Mouse (Mus musculus) adipose tissue, adult 10 weeks (tissue): ENCODE results near the gene Grk1. TPM values are rescaled to one million over a fixed set of nuclear protein-coding genes. Genes with fewer than 3 reads are reported as not detected.

Experiments
- polyA plus RNA-seq: library from polyadenylated mRNA; stranded (reverse); fragments of 350-450 nt; fragmentation: Illumina TruSeq; extraction: RNeasy Lipid Tissue Mini Kit (QIAGEN cat#74804); gene quantifications from one replicate; pipeline ENCODE4 v1.2.3, GENCODE M21; 2014; ENCODE audit warnings: low read depth, low replicate concordance

Grk1 gene
- 0.04 TPM for polyA plus RNA-seq

DNA sequence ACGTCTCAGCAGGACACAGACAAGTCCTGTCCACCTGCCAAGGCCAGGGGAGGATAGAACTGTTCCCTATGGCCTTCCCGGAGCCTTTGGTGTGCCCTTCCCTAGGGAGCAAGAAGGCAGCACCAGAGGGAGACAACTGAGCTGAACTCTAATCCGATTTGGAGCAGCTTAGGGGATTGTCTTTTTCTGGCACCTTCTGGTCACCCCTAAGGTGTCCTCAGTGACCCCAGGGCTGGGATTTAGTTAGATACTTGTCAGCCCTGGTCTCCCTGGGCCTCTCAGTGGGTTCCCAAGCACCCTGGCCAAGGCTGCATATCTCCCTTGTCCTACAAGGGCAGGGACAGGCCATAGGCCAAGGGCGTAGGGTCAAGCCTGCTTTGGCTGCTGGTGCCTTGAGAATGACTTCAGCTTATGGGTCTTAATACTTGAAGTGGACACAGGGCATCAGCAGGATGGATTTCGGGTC lies at the start of gene Grk1:
Grk1 (plus strand) TSS at position 416 of the 466 bp plus-strand sequence.

DNA sequence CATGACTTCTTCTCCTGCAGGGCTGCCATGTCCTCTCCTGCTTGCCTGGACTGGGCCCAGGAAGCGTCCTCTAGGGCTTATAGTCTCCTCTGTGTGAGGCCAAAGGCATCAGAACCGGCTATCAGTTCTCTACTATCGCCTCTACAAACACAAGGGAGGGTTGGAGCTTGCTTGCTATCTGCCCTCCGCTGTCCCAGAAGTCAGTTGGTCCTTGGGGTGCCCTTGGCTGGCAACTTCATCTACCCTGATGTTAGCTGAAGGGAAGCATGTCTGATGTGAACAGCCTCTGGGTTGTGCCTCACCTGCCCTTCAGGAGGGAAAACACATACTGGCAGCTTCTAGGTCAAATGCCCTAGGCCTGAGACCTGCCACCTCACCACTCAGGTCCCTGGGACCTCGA lies 8.2 kb upstream of the Grk1 start, which contains the start of gene Atp4b:
Atp4b (minus strand) TSS at position 101 of the 400 bp plus-strand sequence.

DNA sequence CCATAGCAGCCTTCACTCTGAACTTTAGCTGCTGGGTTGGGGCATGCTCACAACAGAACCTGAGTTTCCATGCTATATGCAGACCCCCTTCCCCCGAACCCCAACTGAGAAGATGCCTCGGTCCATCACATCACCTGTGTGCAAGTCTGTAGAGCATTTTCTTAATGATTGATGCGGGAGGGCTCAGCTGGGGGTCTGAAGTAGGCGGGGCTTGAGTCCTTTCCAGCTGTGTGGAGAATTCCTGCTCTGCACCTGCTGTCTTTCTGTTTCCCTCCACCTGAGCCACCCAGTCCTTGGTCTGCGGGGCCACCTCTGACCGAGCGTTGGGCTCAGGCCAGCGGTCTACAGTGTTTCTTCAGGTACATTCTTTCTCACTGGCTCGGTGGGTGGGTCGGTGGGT lies 30.0 kb downstream of the Grk1 start, which contains the start of gene Tmem255b:
Tmem255b (plus strand) TSS at position 301 of the 400 bp plus-strand sequence.

Other genes starting within 250 kb of the Grk1 start
- gene Lamp1, start 245.9 kb upstream of the Grk1 start, polyA plus RNA-seq, result 773 TPM
- 14.5 TPM for gene Grtp1, start 204.5 kb upstream of the Grk1 start, polyA plus RNA-seq
- gene Adprhl1, start 150.9 kb upstream of the Grk1 start, polyA plus RNA-seq, result not detected
- 14.8 TPM for gene Dcun1d2, start 117.0 kb upstream of the Grk1 start, polyA plus RNA-seq
- 17.6 TPM for gene Tmco3, start 116.9 kb upstream of the Grk1 start, polyA plus RNA-seq
- gene Tfdp1, start 66.3 kb upstream of the Grk1 start, polyA plus RNA-seq, result 38.7 TPM
- not detected for gene Atp4b, start 8.3 kb upstream of the Grk1 start, polyA plus RNA-seq
- 2.5 TPM for gene Tmem255b, start 30.1 kb downstream of the Grk1 start, polyA plus RNA-seq
- gene Gas6, start 89.4 kb downstream of the Grk1 start, polyA plus RNA-seq, result 165 TPM
- 20.2 TPM for gene 1700029H14Rik, start 157.4 kb downstream of the Grk1 start, polyA plus RNA-seq